Mouse (Mus musculus) lung, postnatal 0 days (tissue): ENCODE measurements at regions not wholly inside any gene's neighbourhood (a gene's known extent, or its start where the extent isn't known, plus 50 kb on each side); places are given as distances from the start of the nearest gene placed in this dataset.
A peak's percentile ranks its signal among the peaks of the same experiment; 100 is the strongest.

ENCODE experiments used
- ATAC-seq: fragments of 200-750 bp; cut with Nextera tagmentation; 2 replicates; pipeline ENCODE4 v1.8.0; 2017; ENCODE audit warnings: moderate library complexity
- DNase-seq: peaks from one replicate; pipeline ENCODE4 v3.0.0-alpha.2; 2016; ENCODE audit warnings: low spot score
- H3K27ac ChIP-seq: fragments of 300-500 bp; sonication (generic); 2 replicates; pipeline ENCODE4 v1.5.1; 2014; ENCODE audit warnings: antibody characterized with exemption, mild to moderate bottlenecking, low read length, mixed read lengths
- H3K27me3 ChIP-seq: fragments of 300-500 bp; sonication (generic); replicated peaks from 2 replicates; pipeline ENCODE4 v1.6.1; 2014; ENCODE audit warnings: low read length, mixed read lengths; ENCODE audit not compliant: insufficient read depth
- H3K36me3 ChIP-seq: fragments of 300-500 bp; sonication (generic); 2 replicates; pipeline ENCODE4 v1.6.1; 2014; ENCODE audit warnings: low read length, mixed read lengths; ENCODE audit not compliant: insufficient read depth
- H3K4me1 ChIP-seq: fragments of 300-500 bp; sonication (generic); 2 replicates; pipeline ENCODE4 v1.6.1; 2014; ENCODE audit warnings: antibody characterized with exemption, low read depth, low read length, mixed read lengths; ENCODE audit not compliant: insufficient read depth
- H3K4me2 ChIP-seq: fragments of 300-500 bp; sonication (generic); replicated peaks from 2 replicates; pipeline ENCODE4 v1.6.1; 2014; ENCODE audit warnings: low read depth, mild to moderate bottlenecking, low read length, moderate library complexity, mixed read lengths
- H3K4me3 ChIP-seq: fragments of 300-500 bp; sonication (generic); 2 replicates; pipeline ENCODE4 v1.5.1; 2014; ENCODE audit warnings: low read depth, low read length
- H3K9ac ChIP-seq: fragments of 300-500 bp; sonication (generic); replicated peaks from 2 replicates; pipeline ENCODE4 v1.6.1; 2014; ENCODE audit warnings: low read depth, mild to moderate bottlenecking
- H3K9me3 ChIP-seq: fragments of 300-500 bp; sonication (generic); 2 replicates; pipeline ENCODE4 v1.6.1; 2016; ENCODE audit warnings: low read length, mixed read lengths
- CTCF ChIP-seq: IDR thresholded peaks from 2 replicates; pipeline ENCODE4 v1.5.1; 2016; ENCODE audit warnings: antibody characterized with exemption, mild to moderate bottlenecking
- EP300 ChIP-seq: IDR thresholded peaks from 2 replicates; pipeline ENCODE4 v1.6.1; 2016; ENCODE audit warnings: antibody characterized with exemption, mild to moderate bottlenecking, control low read depth
- WGBS: fragments of 180-500 bp; shearing (Covaris S2); extraction: QIAGEN DNeasy Blood & Tissue Kit; methylation state at CpG from one replicate; pipeline ENCODE4 v1.1.7; 2014; 5-methylcytosine and 5-hydroxymethylcytosine counted together

- H3K4me2 ChIP-seq = no peak overlapping the region
- WGBS = 65% methylated on average over 4 of the region's 4 CpGs
- no peak overlapping the region for H3K9ac ChIP-seq
- peak; percentile 6 for DNase-seq
- no peak for ATAC-seq
- no peak overlapping the region for H3K27ac ChIP-seq
- TF ChIP-seq CTCF (no peak), EP300 (no peak)
- no peaks in the 10 kb centered on the region for H3K36me3 ChIP-seq
- no peaks in the 10 kb centered on the region for H3K27me3 ChIP-seq
- no peaks in the 10 kb centered on the region for H3K9me3 ChIP-seq
- no peak overlapping the region for H3K4me3 ChIP-seq
- H3K4me1 ChIP-seq = no peaks in the 10 kb centered on the region
Observed at GRCm38 (mm10) chrX:109686502-109687130, 490.1 kb downstream of the Gm6377 start.

DNA sequence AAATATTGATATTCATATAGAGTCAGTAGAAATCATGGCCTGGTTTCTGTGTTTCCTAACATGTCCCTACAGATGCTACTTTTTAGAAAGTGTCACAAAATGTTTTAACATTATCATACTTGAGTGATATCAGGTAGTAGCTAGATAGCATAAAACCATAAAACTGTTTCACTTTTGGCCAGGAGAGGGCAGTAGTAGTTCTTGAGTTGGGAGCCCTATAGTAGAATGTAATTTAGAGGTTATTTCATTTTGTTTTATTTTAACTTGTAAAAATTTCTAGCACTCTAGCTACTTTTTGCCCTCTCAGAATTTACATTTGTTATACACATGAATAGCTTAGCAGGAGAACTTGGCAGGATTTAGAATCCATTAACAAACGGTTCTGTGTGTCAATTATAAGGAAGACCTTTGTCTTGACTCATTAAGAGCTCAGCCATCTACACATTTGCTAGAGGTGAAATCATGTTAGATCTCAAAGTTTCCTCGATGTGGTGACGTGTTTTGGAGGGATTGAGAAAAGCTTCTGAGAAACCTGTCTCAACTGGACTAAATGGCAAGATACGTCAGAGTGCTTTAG is 538.5 kb downstream of the Gm6377 start:
- ATAC-seq (no peak), DNase-seq (peak; percentile 4)
- H3K4me2 ChIP-seq = no peak overlapping the region
- TF ChIP-seq EP300 = no peak
- TF ChIP-seq CTCF = no peak
- H3K9ac ChIP-seq = no peak overlapping the region
- no peaks in the 10 kb centered on the region for H3K36me3 ChIP-seq
- 44% methylated on average over 4 of the region's 4 CpGs for WGBS
- H3K9me3 ChIP-seq = no peaks in the 10 kb centered on the region
- no peaks in the 10 kb centered on the region for H3K4me1 ChIP-seq
- no peak overlapping the region for H3K27ac ChIP-seq
- H3K4me3 ChIP-seq = no peak overlapping the region
- H3K27me3 ChIP-seq = no peaks in the 10 kb centered on the region

DNA sequence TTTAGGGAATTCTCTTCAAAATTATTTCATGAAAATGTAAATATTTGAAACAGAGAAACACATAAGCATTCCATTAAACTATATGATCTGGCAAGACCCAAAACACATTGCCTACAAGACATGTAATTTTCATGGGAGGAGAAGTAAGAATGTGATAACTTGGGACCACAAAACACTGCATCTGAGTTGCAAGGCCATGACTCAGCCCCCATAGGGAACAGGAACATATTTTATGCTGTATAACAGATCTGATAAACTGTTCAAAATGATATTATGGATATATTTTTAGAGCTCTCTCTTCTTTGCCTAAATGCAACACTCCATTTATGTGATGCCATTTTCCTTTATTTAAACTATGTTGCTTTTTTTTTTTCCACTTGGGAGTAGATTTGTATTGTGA is 539.4 kb downstream of the Gm6377 start:
- Histone ChIP-seq H3K9ac (no peak overlapping the region), H3K4me3 (no peak overlapping the region), H3K27me3 (no peaks in the 10 kb centered on the region), H3K36me3 (no peaks in the 10 kb centered on the region), H3K9me3 (no peaks in the 10 kb centered on the region), H3K27ac (no peak overlapping the region), H3K4me2 (no peak overlapping the region), H3K4me1 (no peaks in the 10 kb centered on the region)
- ATAC-seq (no peak), DNase-seq (no peak)
- TF ChIP-seq CTCF (no peak), EP300 (no peak)
